ENCODE assay signal across 23 mouse cellular contexts in genomic region chr6:147053785-147054646, GRCm38 (mm10). TPM values are rescaled to one million over a fixed set of nuclear protein-coding genes. Genes with fewer than 3 reads are reported as not detected.
DNase-seq lines count a peak whose midpoint lies in the region; ATAC-seq lines count a peak whose summit lies in the region.
"Had no signal": no experiment of that assay in that cellular context is flagged by ENCODE, and none has a peak within 500 bp of the region (broad histone marks: within the 10 kb centered on the region; RNA-seq: fewer than 3 reads in every experiment).

No protein-coding gene starts in this region.

- no peak overlapping the region for H3K27ac ChIP-seq in kidney, embryonic 15.5 days
- peak overlapping the region; percentile 55; the same call in 1 of the 2 replicates for H3K27ac ChIP-seq in forebrain, embryonic 14.5 days (ENCODE audit: low read depth, low read length)
- no peak overlapping the region for H3K27ac ChIP-seq in limb, embryonic 10.5 days
- H3K27ac ChIP-seq: embryonic facial prominence, embryonic 15.5 days; hindbrain, embryonic 15.5 days had no signal

- WGBS in kidney, embryonic 15.5 days: 76% methylated on average over 19 of the region's 19 CpGs
- 67% methylated on average over 19 of the region's 19 CpGs for WGBS in forebrain, embryonic 14.5 days
- WGBS in limb, embryonic 10.5 days: 89% methylated on average over 19 of the region's 19 CpGs

- H3K27me3 ChIP-seq in kidney, embryonic 15.5 days: no peaks in the 10 kb centered on the region
- H3K27me3 ChIP-seq in forebrain, embryonic 14.5 days (replicated peaks; ENCODE audit: control insufficient read depth, insufficient read depth, low read length): no peaks in the 10 kb centered on the region
- no peaks in the 10 kb centered on the region for H3K27me3 ChIP-seq in limb, embryonic 10.5 days (ENCODE audit: low read depth, poor library complexity, severe bottlenecking)
- H3K27me3 ChIP-seq: embryonic facial prominence, embryonic 15.5 days; heart, embryonic 13.5 days; hindbrain, embryonic 15.5 days; Patski had no signal

- H3K36me3 ChIP-seq in kidney, embryonic 15.5 days: peaks cover 87% of the 10 kb centered on the region
- peaks cover 62% of the 10 kb centered on the region for H3K36me3 ChIP-seq in forebrain, embryonic 14.5 days (ENCODE audit: control insufficient read depth, insufficient read depth, low read length)
- H3K36me3 ChIP-seq in limb, embryonic 10.5 days: peaks cover 94% of the 10 kb centered on the region

- H3K9ac ChIP-seq in kidney, embryonic 15.5 days: no peak overlapping the region
- H3K9ac ChIP-seq in forebrain, embryonic 14.5 days (ENCODE audit: low read length): no peak overlapping the region
- H3K9ac ChIP-seq: embryonic facial prominence, embryonic 15.5 days; heart, embryonic 13.5 days; hindbrain, embryonic 15.5 days had no signal

- H3K4me3 ChIP-seq in kidney, embryonic 15.5 days (replicated peaks): no peak overlapping the region
- no peak overlapping the region for H3K4me3 ChIP-seq in forebrain, embryonic 14.5 days (ENCODE audit: low read depth, low read length)
- no peak overlapping the region for H3K4me3 ChIP-seq in limb, embryonic 10.5 days
- H3K4me3 ChIP-seq: embryonic facial prominence, embryonic 15.5 days; heart, embryonic 13.5 days; hindbrain, embryonic 15.5 days had no signal

- no peak for DNase-seq in frontal cortex, postnatal 36 days (ENCODE audit: low spot score in 2 of 2)
- peak; percentile 82 for DNase-seq in kidney, adult 9 months
- peak; percentile 75 for DNase-seq in forebrain, embryonic 14.5 days (ENCODE audit: low spot score)
- peak; percentile 21 for DNase-seq in limb, embryonic 10.5 days (ENCODE audit: low spot score)
- DNase-seq in heart, adult 9 months (ENCODE audit: low spot score in 2 of 2): no peak
- DNase-seq in left cerebral cortex, adult 8-10 months (ENCODE audit: low spot score in 2 of 2): no peak
- DNase-seq: adrenal gland, adult 8-10 months; cerebellum, adult 11-12 months; cerebellum, postnatal 14 days; heart, postnatal 4 days; lung, adult 2 months; lung, postnatal 36 days; retina, postnatal 1 day had no signal

- no peak overlapping the region for H3K4me2 ChIP-seq in kidney, embryonic 15.5 days
- H3K4me2 ChIP-seq in forebrain, embryonic 14.5 days (ENCODE audit: low read length): no peak overlapping the region
- H3K4me2 ChIP-seq: embryonic facial prominence, embryonic 15.5 days; heart, embryonic 13.5 days; hindbrain, embryonic 15.5 days had no signal

- peak; percentile 62 for ATAC-seq in frontal cortex, adult (ENCODE audit: low TSS enrichment)
- no peak for ATAC-seq in kidney, embryonic 15.5 days (replicated peaks; ENCODE audit: low FRiP score)
- ATAC-seq in forebrain, embryonic 14.5 days: peak; percentile 87
- ATAC-seq: CD4-positive, CD25-positive, alpha-beta regulatory T cell, adult 4 months; intestine, embryonic 16.5 days; Patski had no signal

- no peaks in the 10 kb centered on the region for H3K9me3 ChIP-seq in kidney, embryonic 15.5 days (replicated peaks)
- no peaks in the 10 kb centered on the region for H3K9me3 ChIP-seq in forebrain, embryonic 14.5 days (replicated peaks; ENCODE audit: control insufficient read depth, low read length)
- H3K9me3 ChIP-seq in limb, embryonic 10.5 days (replicated peaks): no peaks in the 10 kb centered on the region
- H3K9me3 ChIP-seq: embryonic facial prominence, embryonic 15.5 days; heart, embryonic 13.5 days; hindbrain, embryonic 15.5 days had no signal

- H3K4me1 ChIP-seq in kidney, embryonic 15.5 days: peaks cover 10% of the 10 kb centered on the region; the same call in 1 of the 2 replicates
- no peaks in the 10 kb centered on the region for H3K4me1 ChIP-seq in forebrain, embryonic 14.5 days (ENCODE audit: control insufficient read depth, insufficient read depth, low read length)
- no peaks in the 10 kb centered on the region for H3K4me1 ChIP-seq in limb, embryonic 10.5 days
- H3K4me1 ChIP-seq: embryonic facial prominence, embryonic 15.5 days; hindbrain, embryonic 15.5 days had no signal

RNA-seq across cellular contexts. Expression of gene Mrps35, which starts 11.5 kb away (rescaled TPM):
- 114 and 118 TPM in 2 replicates for polyA plus RNA-seq in kidney, embryonic 15.5 days (2015; fragmentation: Nextera tagmentation; extraction: Ambion mirVana)
- 108 and 119 TPM in 2 replicates for polyA plus RNA-seq in forebrain, embryonic 14.5 days (2014; fragmentation: Nextera tagmentation; extraction: Ambion mirVana)
- 119 and 134 TPM in 2 replicates for polyA plus RNA-seq in limb, embryonic 10.5 days (2016; fragmentation: Nextera tagmentation; extraction: Ambion mirVana)
- 10 to 100 TPM; 34.0 to 46.9 (median 39.1) TPM for total RNA-seq in left cerebral cortex, adult 8-10 months (2022)

RNA-seq across cellular contexts. Expression of gene Rep15, which starts 21.6 kb away (rescaled TPM):
- 1.4 and 1.5 TPM in 2 replicates for polyA plus RNA-seq in kidney, embryonic 15.5 days (2015; fragmentation: Nextera tagmentation; extraction: Ambion mirVana)
- 0.43 and 0.56 TPM in 2 replicates for polyA plus RNA-seq in forebrain, embryonic 14.5 days (2014; fragmentation: Nextera tagmentation; extraction: Ambion mirVana)
- 0.90 and 0.93 TPM in 2 replicates for polyA plus RNA-seq in limb, embryonic 10.5 days (2016; fragmentation: Nextera tagmentation; extraction: Ambion mirVana)
- total RNA-seq in left cerebral cortex, adult 8-10 months (2022): 1 to 10 TPM; 1.5 to 2.4 (median 1.9) TPM

RNA-seq across cellular contexts. Expression of gene Mansc4, which starts 32.8 kb away (rescaled TPM):
- 4.6 and 5.0 TPM in 2 replicates for polyA plus RNA-seq in kidney, embryonic 15.5 days (2015; fragmentation: Nextera tagmentation; extraction: Ambion mirVana)
- polyA plus RNA-seq in forebrain, embryonic 14.5 days (2014; fragmentation: Nextera tagmentation; extraction: Ambion mirVana): 0.56 and 0.91 TPM in 2 replicates
- polyA plus RNA-seq in limb, embryonic 10.5 days (2016; fragmentation: Nextera tagmentation; extraction: Ambion mirVana): 1.0 and 2.2 TPM in 2 replicates
- under 1 TPM in 2 of 4 experiments, not detected in 2; 0.34 to 0.58 TPM for total RNA-seq in left cerebral cortex, adult 8-10 months (2022)
- total RNA-seq: granulocyte monocyte progenitor cell, adult 5-6 weeks; heart, postnatal 4 days; neutrophil, adult 5-6 weeks had no signal

RNA-seq across cellular contexts. Expression of gene Klhl42, which starts 37.2 kb away (rescaled TPM):
- polyA plus RNA-seq in kidney, embryonic 15.5 days (2015; fragmentation: Nextera tagmentation; extraction: Ambion mirVana): 6.4 and 6.5 TPM in 2 replicates
- polyA plus RNA-seq in forebrain, embryonic 14.5 days (2014; fragmentation: Nextera tagmentation; extraction: Ambion mirVana): 6.3 and 7.5 TPM in 2 replicates
- 6.3 and 6.9 TPM in 2 replicates for polyA plus RNA-seq in limb, embryonic 10.5 days (2016; fragmentation: Nextera tagmentation; extraction: Ambion mirVana)
- total RNA-seq in left cerebral cortex, adult 8-10 months (2022): 10 to 100 TPM; 20.1 to 23.6 (median 21.6) TPM

Comparison
In these comparisons a context has a peak if more than half of its experiments do, and no peak if none do; other contexts are left out.
1. DNase-seq: peak in kidney, adult 9 months (single experiment), forebrain, embryonic 14.5 days (single experiment) and limb, embryonic 10.5 days (single experiment); none in frontal cortex, postnatal 36 days (0 of 2), heart, adult 9 months (0 of 2) and left cerebral cortex, adult 8-10 months (0 of 2).